Mouse (Mus musculus) effector memory CD4-positive, alpha-beta T cell, adult 7 months (primary cell): ENCODE data around the gene Lins1. TPM values are rescaled to one million over a fixed set of nuclear protein-coding genes. Genes with fewer than 3 reads are reported as not detected.

Experiments used
- polyA plus RNA-seq: library from polyadenylated mRNA; unstranded; fragments of 100-300 nt; shearing (Covaris generic); gene quantifications from one replicate; pipeline ENCODE4 v1.2.1, GENCODE M21; 2017

Lins1 gene
- 8.4 TPM for polyA plus RNA-seq

DNA sequence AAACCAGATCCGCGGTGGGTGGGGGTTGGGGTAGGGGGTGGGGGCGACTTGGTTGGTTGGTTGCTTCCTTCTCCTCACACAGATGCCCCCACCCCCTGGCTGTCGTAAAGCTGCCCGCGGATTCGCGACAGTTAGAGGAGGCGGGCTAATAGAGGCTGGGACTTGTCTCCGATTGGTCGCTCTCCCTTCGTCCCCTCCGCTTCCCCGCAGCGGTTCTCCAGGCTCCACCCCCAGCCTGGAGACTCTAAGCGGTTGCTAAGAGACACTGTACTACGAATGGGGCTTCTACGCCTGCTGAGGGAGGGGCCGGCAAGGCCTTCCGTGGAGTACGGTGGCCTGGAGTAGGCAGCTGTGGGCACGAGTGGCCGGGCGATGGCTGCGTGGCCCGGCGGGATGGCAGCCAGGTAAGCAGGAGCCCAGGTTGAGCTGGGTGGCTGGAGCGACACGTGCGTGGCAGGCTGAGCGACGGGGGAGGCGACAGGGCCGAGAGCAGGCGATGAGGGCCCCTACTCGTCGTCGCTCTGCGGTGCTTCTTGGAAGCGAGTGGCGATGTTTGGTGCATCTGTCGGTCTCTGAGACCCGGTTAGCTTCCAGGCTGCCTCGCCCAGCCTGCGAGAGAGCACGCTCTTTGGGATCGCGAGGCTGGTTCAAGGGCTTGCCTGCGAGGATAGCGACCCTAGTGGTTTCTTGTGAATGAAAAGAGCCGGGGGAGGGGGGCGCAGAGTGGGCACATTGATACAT is at the start of gene Lins1:
TSS of gene Lins1 (plus strand) at position 270 of the 741 bp plus-strand sequence.

GRCm38 (mm10) chr7:66689294-66689619 is 432 bp upstream of the Lins1 start, which contains the start of gene Asb7:
TSS of gene Asb7 (minus strand) at chr7:66689596.

GRCm38 (mm10) chr7:66743377-66743781 is 53.7 kb downstream of the Lins1 start, which contains the start of gene Cers3:
TSS of gene Cers3 (plus strand) at chr7:66743504.

Other genes with a start within 250 kb of the Lins1 start
- 2.5 TPM for gene Asb7, start 293 bp upstream of the Lins1 start, polyA plus RNA-seq
- 0.20 TPM for gene Cers3, start 53.6 kb downstream of the Lins1 start, polyA plus RNA-seq
- gene Adamts17, start 149.8 kb downstream of the Lins1 start, polyA plus RNA-seq: 1.2 TPM